Mouse (Mus musculus) liver, postnatal 0 days (tissue): ENCODE results near the gene Gm49776.

Source experiments
- CTCF ChIP-seq: sonication (generic); IDR thresholded peaks from 2 replicates; pipeline ENCODE4 v1.5.1; 2016; ENCODE audit warnings: antibody characterized with exemption, low read depth
- EP300 ChIP-seq: IDR thresholded peaks from 2 replicates; pipeline ENCODE4 v1.6.1; 2016; ENCODE audit warnings: antibody characterized with exemption, low read depth, mild to moderate bottlenecking

DNA sequence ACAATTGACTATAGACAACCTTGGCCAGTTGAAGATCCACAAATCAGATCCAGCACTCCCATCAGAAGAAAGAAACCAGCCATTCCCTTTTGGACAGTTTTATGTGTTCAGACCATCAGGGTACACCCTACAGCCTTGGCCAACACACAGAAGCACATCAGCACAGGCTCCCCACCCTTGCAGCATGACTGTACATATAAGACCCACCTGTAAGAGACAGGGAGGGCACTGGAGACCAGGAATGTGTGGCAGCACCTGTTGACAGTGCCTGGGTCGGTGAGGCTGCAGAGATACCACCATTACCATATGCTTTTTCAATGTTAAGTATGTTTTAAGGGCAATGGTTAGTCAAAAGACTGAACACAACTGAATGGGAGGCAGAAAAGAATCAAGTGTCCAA lies 4.3 kb downstream of the Gm49776 start:
- TF ChIP-seq CTCF (no peak), EP300 (no peak)
